Mouse (Mus musculus): ENCODE measurements around the gene Rbfox1.

GRCm38 (mm10) chr16:7074786-7075185, 1189.6 kb downstream of the Rbfox1 start:
- no peak for TF ChIP-seq POLR2A (IDR thresholded peaks at IDR 0.05; ENCODE audit: insufficient read depth, low read depth, low read length)
- TF ChIP-seq CTCF (IDR thresholded peaks at IDR 0.05; ENCODE audit: insufficient read depth, low read depth, low read length) = no peak

Data from olfactory bulb, adult 2 months (tissue).